In the genomic region with DNA sequence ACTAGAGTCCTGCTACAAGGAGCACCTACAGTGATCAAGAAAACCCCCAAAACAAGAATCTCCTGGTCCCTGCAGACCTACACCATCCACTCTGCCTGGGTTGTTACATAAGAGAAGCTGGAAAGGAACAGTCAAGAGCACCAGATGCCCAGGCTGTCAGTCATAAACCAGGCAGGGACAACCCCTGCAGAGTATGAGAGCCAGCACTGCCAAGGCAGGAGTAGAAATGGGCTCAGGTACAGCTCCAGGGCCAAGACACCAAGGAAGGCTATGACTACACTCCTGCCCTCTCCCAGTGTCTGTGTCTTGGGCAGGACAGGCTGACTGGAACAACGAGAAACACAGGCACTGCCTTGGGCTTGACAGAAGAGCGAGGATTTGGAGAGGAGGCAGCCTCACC, we compare ENCODE assay signal across 14 mouse cellular contexts. TPM values are rescaled to one million over a fixed set of nuclear protein-coding genes. Genes with fewer than 3 reads are reported as not detected.
"Had no signal": no experiment of that assay in that cellular context is flagged by ENCODE, and none has a peak within 500 bp of the region (broad histone marks: within the 10 kb centered on the region; RNA-seq: fewer than 3 reads in every experiment).

No protein-coding gene starts in this region.

- DNase-seq: kidney, adult 8-10 months; left cerebral cortex, postnatal 4 days; lung, adult 18-20 months; retina, postnatal 1 day; right cerebral cortex, postnatal 4 days; spleen, adult 18-20 months; thymus, postnatal 4 days had no signal

- H3K9ac ChIP-seq: limb, embryonic 13.5 days; liver, embryonic 14.5 days; midbrain, embryonic 13.5 days had no signal

- H3K4me3 ChIP-seq: limb, embryonic 13.5 days; midbrain, embryonic 13.5 days; myocyte had no signal

- H3K9me3 ChIP-seq: midbrain, embryonic 13.5 days had no signal

- H3K4me2 ChIP-seq: limb, embryonic 13.5 days; midbrain, embryonic 13.5 days had no signal

- H3K27ac ChIP-seq: kidney, postnatal 0 days; limb, embryonic 13.5 days; liver, embryonic 14.5 days; midbrain, embryonic 13.5 days had no signal

- H3K27me3 ChIP-seq: limb, embryonic 13.5 days; midbrain, embryonic 13.5 days had no signal

- ATAC-seq: midbrain, embryonic 13.5 days had no signal

RNA-seq across cellular contexts. Expression of gene Bik, which starts 23.5 kb away (rescaled TPM):
- total RNA-seq: layer of hippocampus, postnatal 10 days; left cerebral cortex, postnatal 10 days; left cerebral cortex, postnatal 4 days had no signal
